Mouse (Mus musculus) testis, adult 2 months (tissue): ENCODE results near the gene Uba5.

Source experiments
- CTCF ChIP-seq: fragments of 200-500 bp; IDR thresholded peaks from 2 replicates; pipeline ENCODE4 v1.5.1; 2012; ENCODE audit warnings: low read depth, mild to moderate bottlenecking, inconsistent platforms, low read length, moderate library complexity; ENCODE audit not compliant: control insufficient read depth, insufficient read depth, insufficient replicate concordance
- POLR2A ChIP-seq: fragments of 200-500 bp; IDR thresholded peaks from 2 replicates; pipeline ENCODE4 v1.6.1; 2012; ENCODE audit warnings: low read depth, mild to moderate bottlenecking, inconsistent platforms, low read length, moderate library complexity; ENCODE audit not compliant: control insufficient read depth

GRCm38 (mm10) chr9:104039031-104039695, 23.8 kb downstream of the Uba5 start:
- no peak for TF ChIP-seq CTCF
- no peak for TF ChIP-seq POLR2A
